Mouse (Mus musculus) heart, adult 18-20 months (tissue): ENCODE measurements around the gene Tmigd3. TPM values are rescaled to one million over a fixed set of nuclear protein-coding genes. Genes with fewer than 3 reads are reported as not detected.

Experiments
- DNase-seq, 2 experiments: peaks; one replicate each; pipeline ENCODE4 v3.0.0; 2021 to 2022; ENCODE audit warnings: mixed read lengths in 1 of 2
- long read RNA-seq, 2 experiments: library from polyadenylated mRNA; stranded (forward); transcript quantifications; one replicate each; pipeline ENCODE4 v2.0.0; 2021
- total RNA-seq, 2 experiments: library from RNA; stranded (reverse); gene quantifications; 2 replicates each; pipeline ENCODE4 v1.2.3; 2021

Tmigd3 gene
- total RNA-seq: under 1 TPM in 1 of 2 experiments, not detected in 1; 0.30 TPM
- long read RNA-seq, experiment 1, partial matches to known transcripts: 0 of 2 reads
- long read RNA-seq, experiment 1, other reads (novel, unspliced or antisense): 2 of 2 reads
- long read RNA-seq, experiment 2, partial matches to known transcripts: 0 of 3 reads
- long read RNA-seq, experiment 2, other reads (novel, unspliced or antisense): 3 of 3 reads

DNA sequence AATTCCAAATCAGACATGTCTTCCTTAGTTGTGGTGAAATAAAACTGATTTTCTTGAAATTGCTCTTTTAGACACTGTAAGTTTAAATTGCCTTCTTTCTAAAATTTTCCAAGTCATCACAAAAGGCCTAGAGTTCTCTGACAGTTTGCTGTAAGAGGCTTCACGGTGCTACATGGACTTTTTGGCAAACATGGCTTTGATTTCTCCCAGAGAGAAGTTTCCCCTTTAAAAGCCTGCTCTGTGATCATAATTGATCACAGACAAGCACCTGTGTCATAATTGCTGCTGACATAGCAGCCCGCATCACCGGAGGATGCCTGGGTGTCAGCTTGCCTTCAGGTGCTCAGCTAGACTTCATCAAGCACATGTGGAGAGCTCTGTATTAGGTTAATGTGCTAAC, at the start of gene Tmigd3, which contains the start of gene Adora3:
Gene Tmigd3, plus strand, starts transcription at position 346 of the 400 bp plus-strand sequence.
Gene Adora3, plus strand, starts transcription at position 301 of the 400 bp plus-strand sequence.
- DNase-seq: no peak

DNA sequence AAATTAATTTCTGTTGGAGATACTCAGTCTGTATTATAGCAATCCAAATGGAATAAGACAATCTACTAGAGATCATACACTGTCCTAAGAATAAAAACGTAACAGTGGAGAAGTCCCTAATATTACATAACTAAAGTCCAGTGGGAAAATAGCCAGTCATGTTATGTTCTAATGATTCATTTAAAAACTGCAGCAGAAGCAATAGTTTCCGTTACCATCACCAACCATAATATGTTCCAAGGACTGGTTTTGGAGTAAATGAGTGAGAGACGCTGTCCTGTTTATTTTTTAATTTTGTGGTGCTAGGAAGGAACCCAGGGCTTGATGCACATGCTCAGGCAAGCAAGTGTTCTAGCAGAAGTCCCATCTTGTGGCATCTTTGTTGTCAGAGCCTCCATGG, 49.2 kb upstream of the Tmigd3 start:
- no peak for DNase-seq

- DNase-seq: no peak
Measured at GRCm38 (mm10) chr3:105823609-105824008, 47.1 kb upstream of the Tmigd3 start.

GRCm38 (mm10) chr3:105824103-105824502, 46.6 kb upstream of the Tmigd3 start:
- peak; percentile 34 to 63 for DNase-seq

- DNase-seq: peak in 1 of 2 experiments; percentile 28
Measured at GRCm38 (mm10) chr3:105824704-105825103, 46.0 kb upstream of the Tmigd3 start.

GRCm38 (mm10) chr3:105825501-105826161, 45.1 kb upstream of the Tmigd3 start:
- peak; percentile 78 to 91 for DNase-seq

DNA sequence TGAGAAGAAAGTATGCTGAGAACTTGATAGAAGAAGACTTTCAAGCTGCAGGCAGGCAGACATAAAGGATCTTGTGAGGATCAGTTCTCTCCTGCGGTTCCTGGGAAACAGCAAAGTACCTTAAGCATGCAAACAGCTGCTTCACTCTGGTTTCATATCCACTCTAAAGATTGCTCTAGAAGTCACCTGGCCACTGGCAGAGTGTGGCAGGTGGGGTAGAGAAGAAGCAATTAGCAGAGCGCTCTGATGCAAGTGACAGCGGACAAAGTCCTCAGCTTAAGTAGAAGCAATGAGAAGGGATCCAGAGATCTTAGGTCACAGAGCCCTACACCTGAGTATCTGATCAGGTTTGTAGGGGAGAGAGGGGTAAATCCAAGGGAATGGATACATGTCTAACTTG, 39.1 kb upstream of the Tmigd3 start:
- no peak for DNase-seq

GRCm38 (mm10) chr3:105835875-105836274, 34.8 kb upstream of the Tmigd3 start:
- no peak for DNase-seq

DNA sequence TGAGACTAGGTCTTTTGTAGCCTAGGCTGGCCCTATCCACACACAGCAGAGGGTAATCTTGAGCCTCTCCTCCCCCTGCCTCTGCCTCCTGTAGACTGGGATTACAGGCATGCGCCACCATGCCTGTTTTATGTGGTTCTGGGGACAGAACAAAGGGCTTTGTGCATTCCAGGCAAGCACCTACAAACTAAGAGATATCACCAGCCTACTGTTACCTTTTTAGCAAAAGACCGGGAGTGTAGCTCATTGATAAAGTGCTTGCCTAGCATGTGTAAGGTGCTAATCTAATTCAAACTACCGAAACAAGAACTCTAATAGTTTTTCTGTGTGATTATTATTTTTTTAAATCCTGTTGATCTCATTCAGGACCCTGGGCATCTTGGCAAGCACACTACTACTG, 33.8 kb upstream of the Tmigd3 start:
- no peak for DNase-seq

DNA sequence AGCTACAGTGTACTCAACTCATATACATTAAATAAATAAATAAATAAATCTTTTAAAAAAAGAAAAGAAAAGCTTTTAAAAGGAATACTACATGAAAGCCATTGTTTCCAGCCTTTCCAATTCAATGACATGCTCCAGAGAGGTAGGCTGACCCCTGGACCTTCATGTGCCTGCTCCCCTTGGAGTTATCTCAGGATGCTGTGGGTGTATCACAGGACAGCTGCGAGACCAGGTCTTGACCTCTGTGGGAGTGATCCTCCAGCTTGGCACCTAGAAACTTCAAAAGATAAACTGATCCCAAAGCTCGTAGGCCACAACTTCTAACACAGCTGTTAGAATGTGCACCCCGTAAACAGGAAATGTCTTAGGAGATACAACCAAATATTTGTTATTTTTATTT, 32.0 kb upstream of the Tmigd3 start:
- DNase-seq: no peak

DNA sequence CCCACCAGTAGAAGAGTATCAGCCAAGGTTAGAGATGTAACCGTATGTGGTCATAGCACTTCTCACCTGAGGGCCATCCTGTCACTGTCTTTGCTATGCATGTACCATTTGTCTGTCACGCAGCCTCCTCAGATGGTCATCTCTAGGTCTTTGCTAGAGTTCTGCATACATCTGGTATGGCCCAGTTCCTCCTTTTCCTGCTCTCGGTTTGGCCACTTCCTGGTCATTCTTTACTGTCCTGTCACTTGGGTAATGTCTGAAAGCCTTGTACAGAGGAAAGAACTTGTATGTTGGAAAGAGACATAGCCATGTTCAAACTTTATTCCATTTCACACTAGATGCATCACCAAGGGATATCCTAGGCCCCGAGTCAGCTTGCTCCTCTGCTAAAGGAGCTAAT, 30.9 kb upstream of the Tmigd3 start:
- DNase-seq: peak in 1 of 2 experiments; percentile 28

- DNase-seq: no peak
Measured at GRCm38 (mm10) chr3:105846294-105847069, 24.2 kb upstream of the Tmigd3 start.

- DNase-seq: no peak
Measured at GRCm38 (mm10) chr3:105853781-105854180, 16.9 kb upstream of the Tmigd3 start.

GRCm38 (mm10) chr3:105854786-105855185, 15.9 kb upstream of the Tmigd3 start:
- DNase-seq: no peak

- DNase-seq: no peak
Measured at GRCm38 (mm10) chr3:105857513-105857912, 13.2 kb upstream of the Tmigd3 start.

GRCm38 (mm10) chr3:105861747-105862366, 8.8 kb upstream of the Tmigd3 start:
- no peak for DNase-seq

DNA sequence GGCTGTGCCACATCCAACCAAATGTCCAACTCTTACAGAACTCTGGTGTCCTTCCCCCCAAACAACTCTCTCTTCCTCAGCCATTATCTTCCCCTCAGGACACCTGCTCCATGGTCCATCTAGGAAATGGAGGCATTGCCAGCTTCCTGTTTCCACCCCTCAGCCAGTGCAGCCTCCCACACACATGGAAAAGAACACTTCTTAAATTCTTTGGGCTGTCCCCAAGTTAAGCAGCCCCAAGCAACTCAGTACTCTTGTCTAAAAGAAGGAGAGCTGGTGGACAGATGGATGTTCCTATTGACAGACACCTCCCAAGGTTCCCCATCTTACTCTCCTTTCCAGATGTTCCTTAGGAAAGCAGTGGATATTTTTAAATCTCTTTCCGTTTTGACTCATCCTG, 6.6 kb upstream of the Tmigd3 start:
- no peak for DNase-seq

GRCm38 (mm10) chr3:105865122-105865521, 5.6 kb upstream of the Tmigd3 start:
- DNase-seq: no peak

DNA sequence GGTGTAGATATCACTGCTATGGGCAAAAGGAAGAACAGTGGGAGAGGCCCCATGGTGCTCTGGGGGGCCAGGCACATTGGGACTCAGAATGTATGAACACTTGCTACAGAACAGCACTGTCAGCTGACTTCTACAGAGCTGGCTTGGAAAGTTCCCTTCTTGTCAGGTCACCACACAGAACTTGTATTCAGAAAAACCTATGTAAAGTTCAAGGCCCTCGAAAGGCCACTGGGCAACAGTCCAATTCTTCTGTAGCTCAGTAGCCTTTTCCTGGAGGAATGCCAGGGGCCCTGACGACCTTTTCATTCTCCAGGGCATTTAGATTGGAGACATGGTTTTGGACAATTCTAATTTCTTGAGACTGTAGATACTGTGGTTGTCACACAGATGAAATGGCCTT, 2.6 kb upstream of the Tmigd3 start:
- DNase-seq: peak; percentile 37 to 44

DNA sequence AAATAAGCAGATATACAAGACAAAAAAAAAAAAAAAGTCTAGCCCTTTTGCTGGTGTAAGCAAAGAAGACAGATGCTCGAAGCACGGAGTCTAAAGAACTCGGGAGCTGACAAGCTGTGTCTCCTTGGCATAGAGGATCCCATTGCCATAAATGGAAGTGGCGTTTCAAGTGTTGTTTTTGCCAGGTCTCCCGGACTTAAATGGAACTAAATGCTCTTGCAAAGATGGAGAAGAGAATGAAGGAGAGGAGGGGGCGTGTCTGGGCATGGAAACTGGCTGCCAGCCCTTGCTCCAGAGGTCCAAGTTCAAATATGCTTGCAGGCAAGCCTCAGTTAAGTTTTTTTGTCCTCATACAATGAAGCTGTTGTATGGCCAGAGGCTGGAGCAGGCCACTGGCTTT, 1.3 kb downstream of the Tmigd3 start:
- peak in 1 of 2 experiments; percentile 30 for DNase-seq

GRCm38 (mm10) chr3:105872579-105872978, 1.9 kb downstream of the Tmigd3 start:
- DNase-seq: peak in 1 of 2 experiments; percentile 13
